Mouse (Mus musculus) C2C12 (cell line): ENCODE data around the gene Borcs5. TPM values are rescaled to one million over a fixed set of nuclear protein-coding genes. Genes with fewer than 3 reads are reported as not detected.

Experiments
- H3K27me3 ChIP-seq: one replicate; pipeline ENCODE4 v1.6.1; 2011; ENCODE audit not compliant: control insufficient read depth, insufficient read depth, insufficient read length
- H3K36me3 ChIP-seq: one replicate; pipeline ENCODE4 v1.6.1; 2011; ENCODE audit not compliant: control insufficient read depth, insufficient read depth
- H3K4me3 ChIP-seq: one replicate; pipeline ENCODE4 v1.5.1; 2011; ENCODE audit warnings: mild to moderate bottlenecking, control low read depth; ENCODE audit not compliant: poor library complexity, insufficient read depth, severe bottlenecking
- H3K79me2 ChIP-seq: one replicate; pipeline ENCODE4 v1.6.1; 2011; ENCODE audit not compliant: control insufficient read depth, insufficient read depth
- H3K79me3 ChIP-seq: one replicate; pipeline ENCODE4 v1.6.1; 2011; ENCODE audit warnings: low read depth, control low read depth
- H3ac ChIP-seq: one replicate; pipeline ENCODE3; 2011; ENCODE audit warnings: low read depth; ENCODE audit not compliant: control insufficient read depth, insufficient read length
- CEBPB ChIP-seq: IDR thresholded peaks from one replicate; pipeline ENCODE4 v1.6.1; 2011; ENCODE audit warnings: low read depth, mild to moderate bottlenecking, control low read depth, moderate library complexity
- CTCF ChIP-seq: IDR thresholded peaks from one replicate; pipeline ENCODE4 v1.5.1; 2011; ENCODE audit not compliant: control insufficient read depth, insufficient read depth, insufficient read length
- FOSL1 ChIP-seq: IDR thresholded peaks from one replicate; pipeline ENCODE4 v1.8.0; 2011; ENCODE audit warnings: mild to moderate bottlenecking, low read length; ENCODE audit not compliant: poor library complexity, insufficient read depth, severe bottlenecking
- MAX ChIP-seq: IDR thresholded peaks from one replicate; pipeline ENCODE4 v1.6.1; 2011; ENCODE audit warnings: mild to moderate bottlenecking, control low read depth
- MYOD1 ChIP-seq: IDR thresholded peaks from one replicate; pipeline ENCODE4 v1.6.1; 2011; ENCODE audit warnings: low read depth; ENCODE audit not compliant: control insufficient read depth, insufficient read length
- MYOG ChIP-seq: IDR thresholded peaks from one replicate; pipeline ENCODE4 v1.6.1; 2011; ENCODE audit not compliant: control insufficient read depth, insufficient read length; ENCODE audit errors: extremely low read depth
- USF1 ChIP-seq: IDR thresholded peaks from one replicate; pipeline ENCODE4 v1.6.1; 2011; ENCODE audit warnings: low read depth, mild to moderate bottlenecking, control low read depth, moderate library complexity
- polyA plus RNA-seq: library from polyadenylated mRNA; unstranded; fragments of >200 nt; fragmentation: generic; extraction: Trizol; gene quantifications from one replicate; pipeline ENCODE4 v1.2.1, GENCODE M21; 2012; ENCODE audit warnings: missing spikeins

Borcs5 gene
- polyA plus RNA-seq, 1 experiment, result 6.0 TPM

DNA sequence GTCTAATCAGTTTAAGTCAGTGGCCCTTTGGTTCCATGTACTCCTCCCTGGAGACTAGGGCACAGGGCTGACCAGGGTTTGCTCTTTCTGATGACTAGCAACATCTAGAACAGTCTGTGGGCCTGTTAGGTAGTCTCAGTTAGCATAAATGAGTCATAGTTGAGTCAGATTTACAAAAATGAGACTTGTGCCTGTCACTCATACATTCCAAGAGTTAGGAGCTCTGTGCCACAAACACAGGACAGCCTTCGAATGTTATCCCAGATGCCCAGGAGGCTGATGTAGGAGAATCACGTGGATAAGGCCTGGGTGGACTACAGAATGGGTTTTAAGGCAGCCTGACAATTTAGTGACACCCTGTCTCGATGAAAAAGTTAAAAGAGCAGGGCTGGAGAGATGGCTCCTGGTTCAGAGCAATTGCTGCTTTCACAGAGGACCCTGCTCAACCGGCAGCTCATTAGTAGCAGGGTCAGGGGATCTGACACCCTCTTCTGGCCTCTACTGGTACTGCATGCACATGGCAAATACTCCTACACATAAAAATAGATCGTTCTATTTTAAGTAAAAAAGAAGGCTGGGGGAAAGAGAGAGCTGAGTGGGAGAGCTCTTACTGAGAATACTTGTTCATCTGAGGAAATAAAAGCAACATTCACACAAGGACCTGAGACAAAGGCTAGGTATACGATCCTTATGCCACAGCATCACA, 18.3 kb upstream of the Borcs5 start:
- no peaks in the 10 kb centered on the region for H3K79me2 ChIP-seq
- no peak overlapping the region for H3ac ChIP-seq
- no peak overlapping the region for H3K4me3 ChIP-seq
- no peaks in the 10 kb centered on the region for H3K79me3 ChIP-seq
- TF ChIP-seq MYOD1, result no peak
- TF ChIP-seq CTCF, result no peak
- TF ChIP-seq CEBPB, result no peak
- TF ChIP-seq MAX, result no peak
- TF ChIP-seq FOSL1, result no peak
- no peak for TF ChIP-seq MYOG
- no peak for TF ChIP-seq USF1
- no peaks in the 10 kb centered on the region for H3K27me3 ChIP-seq
- no peaks in the 10 kb centered on the region for H3K36me3 ChIP-seq

GRCm38 (mm10) chr6:134621552-134621949, 17.8 kb upstream of the Borcs5 start:
- Histone ChIP-seq H3K79me2 (no peaks in the 10 kb centered on the region), H3K36me3 (no peaks in the 10 kb centered on the region), H3K79me3 (no peaks in the 10 kb centered on the region), H3K4me3 (no peak overlapping the region), H3ac (no peak overlapping the region), H3K27me3 (no peaks in the 10 kb centered on the region)
- no peak for TF ChIP-seq CEBPB
- no peak for TF ChIP-seq MAX
- no peak for TF ChIP-seq CTCF
- TF ChIP-seq MYOG, result no peak
- no peak for TF ChIP-seq FOSL1
- TF ChIP-seq MYOD1, result no peak
- no peak for TF ChIP-seq USF1

- H3K27me3 ChIP-seq, result peaks cover 4% of the 10 kb centered on the region
- no peak overlapping the region for H3ac ChIP-seq
- TF ChIP-seq CTCF, result no peak
- H3K4me3 ChIP-seq, result no peak overlapping the region
- no peaks in the 10 kb centered on the region for H3K36me3 ChIP-seq
- no peaks in the 10 kb centered on the region for H3K79me2 ChIP-seq
- no peaks in the 10 kb centered on the region for H3K79me3 ChIP-seq
Measured at GRCm38 (mm10) chr6:134625431-134625830, 13.9 kb upstream of the Borcs5 start.

- no peaks in the 10 kb centered on the region for H3K36me3 ChIP-seq
- H3ac ChIP-seq, result no peak overlapping the region
- H3K79me2 ChIP-seq, result no peaks in the 10 kb centered on the region
- H3K79me3 ChIP-seq, result no peaks in the 10 kb centered on the region
- H3K4me3 ChIP-seq, result no peak overlapping the region
- peaks cover 6% of the 10 kb centered on the region for H3K27me3 ChIP-seq
- TF ChIP-seq USF1 (no peak), MAX (no peak), CEBPB (no peak), MYOG (no peak), MYOD1 (no peak), FOSL1 (no peak), CTCF (no peak)
Measured at GRCm38 (mm10) chr6:134626564-134626963, 12.7 kb upstream of the Borcs5 start.

DNA sequence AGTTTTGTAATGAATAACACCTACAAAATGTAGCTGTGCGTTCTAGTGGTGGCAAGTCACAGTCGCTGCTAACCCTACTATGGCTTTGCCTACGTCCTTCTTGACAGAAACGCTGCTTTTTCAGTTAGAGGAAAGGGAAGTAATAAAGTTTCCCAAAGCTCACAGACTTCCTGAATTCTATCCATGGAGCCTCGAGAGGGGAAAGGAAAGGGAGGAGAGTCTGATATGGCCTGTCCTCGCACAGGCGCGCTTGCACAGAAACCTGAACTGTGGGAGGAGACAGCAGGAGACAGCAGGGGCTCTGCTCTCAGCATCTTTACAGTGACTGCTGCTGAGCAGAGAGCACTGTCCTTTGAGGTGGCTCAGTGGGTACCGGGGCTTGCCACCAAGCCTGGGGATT, 8.9 kb upstream of the Borcs5 start:
- H3K27me3 ChIP-seq, result peaks cover 6% of the 10 kb centered on the region
- no peaks in the 10 kb centered on the region for H3K79me3 ChIP-seq
- H3K36me3 ChIP-seq, result no peaks in the 10 kb centered on the region
- no peaks in the 10 kb centered on the region for H3K79me2 ChIP-seq
- TF ChIP-seq USF1, result no peak
- no peak for TF ChIP-seq CTCF
- TF ChIP-seq CEBPB, result no peak
- TF ChIP-seq FOSL1, result no peak
- TF ChIP-seq MYOG, result no peak
- TF ChIP-seq MYOD1, result no peak
- TF ChIP-seq MAX, result no peak
- H3ac ChIP-seq, result no peak overlapping the region
- H3K4me3 ChIP-seq, result no peak overlapping the region

DNA sequence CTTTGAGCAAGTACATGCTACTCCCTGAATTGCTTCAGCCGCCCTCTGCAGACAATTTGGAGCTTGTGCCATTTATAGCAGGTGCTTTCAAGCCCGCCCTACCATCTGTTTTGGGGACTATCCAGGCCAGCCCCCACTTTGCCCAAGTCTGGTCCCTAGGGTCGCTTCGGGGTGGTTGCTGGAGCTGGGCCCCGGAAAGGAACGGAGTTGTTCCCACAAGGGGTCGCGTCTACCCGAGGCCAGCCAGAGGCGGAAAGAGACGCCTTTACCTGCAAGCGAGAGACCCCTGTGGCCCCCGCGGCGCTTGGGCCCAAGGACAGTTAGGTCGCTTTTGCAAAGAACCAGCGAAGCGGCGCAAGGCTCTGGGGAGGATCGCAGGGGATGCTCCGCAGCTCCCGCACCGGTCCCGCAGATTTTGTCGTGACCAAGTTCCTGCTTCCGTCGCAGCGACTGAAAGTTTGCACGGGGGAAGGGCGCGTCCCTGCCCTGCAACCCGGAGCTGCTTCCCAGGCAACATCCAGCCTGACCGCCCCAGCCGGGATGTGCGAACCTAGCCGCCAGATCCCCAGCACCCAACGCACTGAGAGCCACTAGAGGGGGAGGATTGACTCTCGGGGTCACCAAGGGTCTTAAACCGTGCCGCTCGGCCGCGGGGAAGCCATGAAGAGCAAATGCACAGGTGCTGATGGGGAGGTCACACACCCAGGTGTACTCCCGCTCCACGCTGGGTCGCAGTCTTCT, 7.2 kb upstream of the Borcs5 start, which contains the start of gene Mansc1:
TSS of gene Mansc1 (minus strand) at position 542 of the 741 bp plus-strand sequence.
- H3ac ChIP-seq, result no peak within 1 kb of the TSS
- no peaks in the 10 kb centered on the region for H3K79me3 ChIP-seq
- no peaks in the 10 kb centered on the region for H3K36me3 ChIP-seq
- H3K79me2 ChIP-seq, result no peaks in the 10 kb centered on the region
- H3K4me3 ChIP-seq, result no peak within 1 kb of the TSS
- TF ChIP-seq MYOD1 (no peak), MAX (no peak), CTCF (no peak), CEBPB (no peak), FOSL1 (no peak), USF1 (no peak), MYOG (no peak)
- H3K27me3 ChIP-seq, result peaks cover 6% of the 10 kb centered on the region
